Mouse (Mus musculus) 416B (cell line): ENCODE results near the gene Usp48.

Experiments used
- DNase-seq: peaks from one replicate; pipeline ENCODE4 v3.0.0; 2011; ENCODE audit warnings: low read depth

The Usp48 gene

GRCm38 (mm10) chr4:137609702-137610101 is 16.1 kb downstream of the Usp48 start:
- DNase-seq: peak; percentile 97

DNA sequence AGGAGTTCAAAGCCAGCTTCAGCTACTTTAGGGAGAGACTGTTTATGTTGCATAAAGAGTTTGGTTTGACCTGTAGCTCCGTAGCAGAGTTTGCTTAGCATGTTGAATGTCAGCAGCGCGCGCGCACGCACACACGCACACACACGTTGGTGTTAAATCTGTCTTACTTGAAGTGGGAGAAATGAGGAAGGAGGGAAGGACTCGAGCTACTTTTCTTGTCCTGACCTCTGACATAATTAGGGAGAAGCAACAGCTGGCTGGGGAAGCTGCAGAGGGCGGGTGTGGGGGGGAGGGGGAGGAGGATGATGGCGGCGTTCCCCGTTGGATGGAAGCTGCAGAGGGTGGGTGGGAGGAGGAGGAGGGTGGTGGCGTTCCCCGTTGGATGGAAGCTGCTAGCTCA is 16.7 kb downstream of the Usp48 start:
- no peak for DNase-seq

DNA sequence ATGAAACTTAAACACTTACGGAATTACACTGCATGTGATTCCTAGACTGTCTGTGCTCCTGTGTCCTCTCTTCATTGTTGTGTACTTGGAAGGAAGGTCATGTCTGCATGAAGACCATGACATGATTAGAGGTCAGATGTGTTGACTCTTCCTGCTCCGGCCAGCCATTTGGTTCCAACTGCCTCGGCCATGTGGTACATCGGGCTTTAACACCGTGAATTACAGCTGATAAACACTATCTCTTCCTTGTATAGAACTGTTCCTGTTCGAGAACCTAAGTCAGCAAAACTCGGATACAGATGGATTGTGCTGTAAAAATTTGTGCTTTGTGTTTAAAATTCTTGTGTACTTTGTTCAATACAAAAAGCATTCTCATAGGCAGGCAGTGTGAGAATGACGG is 29.3 kb downstream of the Usp48 start:
- DNase-seq: no peak

DNA sequence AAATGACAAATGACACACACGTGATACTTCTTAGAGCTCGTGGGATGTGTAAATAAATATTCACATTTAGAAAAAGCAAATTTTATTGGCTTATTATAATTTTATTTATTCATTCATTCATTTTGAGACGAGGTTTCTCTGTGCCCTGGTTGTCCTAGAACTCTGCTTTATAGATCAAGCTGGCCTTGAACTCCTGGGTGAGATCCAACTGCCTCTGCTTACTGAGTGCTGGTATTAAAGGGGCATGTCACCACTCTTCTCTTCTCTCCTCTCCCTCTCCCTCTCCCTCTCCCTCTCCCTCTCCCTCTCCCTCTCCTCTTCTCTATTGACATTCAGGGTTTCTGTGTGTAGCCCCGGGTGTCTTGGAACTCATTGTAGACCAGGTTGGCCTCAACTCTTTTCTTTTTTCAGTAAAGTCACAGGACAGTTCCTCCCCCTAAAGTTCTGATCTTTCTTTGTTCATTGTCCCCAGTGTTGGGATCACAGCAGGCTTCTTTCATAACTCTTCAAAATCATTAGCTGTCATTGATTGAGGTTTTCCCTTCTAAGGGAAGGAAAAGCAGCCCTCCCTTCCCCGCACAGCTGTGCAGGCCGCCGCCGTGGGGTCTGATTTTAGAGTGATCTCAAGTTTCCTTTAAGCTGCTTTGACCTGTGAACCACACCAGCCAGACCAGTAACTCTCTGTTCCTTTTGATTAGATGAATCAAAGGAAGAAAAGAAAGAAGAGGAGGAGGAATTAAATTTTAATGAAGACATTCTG is 34.1 kb downstream of the Usp48 start:
- no peak for DNase-seq

DNA sequence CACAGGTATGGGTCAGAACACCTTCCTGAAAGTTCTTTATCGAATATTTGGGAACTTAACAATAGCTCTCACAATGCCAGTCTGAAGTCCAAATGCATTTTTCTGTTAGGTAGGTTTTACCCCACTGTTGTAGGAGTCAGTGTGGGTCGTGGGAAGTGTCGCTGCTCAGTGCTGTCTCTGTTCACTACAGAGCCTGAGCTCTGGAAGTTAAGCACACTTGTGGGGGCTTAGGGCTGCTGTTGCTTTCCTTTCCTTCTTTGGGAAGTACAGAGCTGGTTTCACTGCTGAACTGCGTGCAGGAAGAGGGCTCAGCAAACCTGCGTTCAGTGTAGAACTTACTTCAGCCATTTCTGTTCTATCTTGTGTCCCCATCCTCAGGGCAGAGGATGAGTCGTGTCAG is 34.8 kb downstream of the Usp48 start:
- DNase-seq: peak; percentile 58

DNA sequence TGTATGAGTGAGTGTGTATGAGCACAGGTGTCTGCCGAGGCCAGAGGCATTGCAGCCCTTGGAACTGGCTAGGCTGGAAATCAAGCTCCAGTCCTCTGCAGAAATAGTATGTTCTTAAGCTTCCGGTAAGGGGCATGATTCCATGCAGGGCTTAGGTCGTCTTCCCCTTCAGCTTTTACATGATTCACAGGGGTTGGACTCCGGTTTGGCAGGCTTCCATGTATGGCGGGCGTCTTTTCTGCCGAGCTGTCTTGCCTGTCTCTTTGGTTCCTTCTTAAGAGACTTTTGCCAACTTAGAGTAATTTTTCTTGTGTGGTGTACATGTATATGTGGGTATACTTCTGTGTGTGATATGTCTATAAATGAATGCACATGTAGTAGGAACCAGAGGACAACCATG is 35.8 kb downstream of the Usp48 start:
- peak; percentile 63 for DNase-seq

DNA sequence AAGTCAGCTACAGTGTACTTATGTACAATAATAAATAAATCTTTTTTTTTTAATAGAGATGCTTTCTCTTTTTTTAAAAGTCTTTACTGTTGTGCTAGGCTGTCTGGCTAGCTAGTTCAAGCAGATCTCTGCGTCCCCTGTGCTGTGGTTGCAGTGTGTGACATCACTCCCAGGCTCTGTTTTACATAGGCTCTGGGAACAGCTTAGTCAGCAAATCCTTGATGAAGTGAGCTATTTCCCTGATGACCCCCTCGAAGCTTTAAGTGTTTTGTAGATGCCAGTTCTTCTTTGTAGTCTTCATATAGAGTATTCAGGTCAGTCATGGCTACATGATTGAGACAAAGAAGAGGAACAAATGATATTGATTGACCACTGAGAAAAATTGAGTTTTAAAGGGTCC is 36.6 kb downstream of the Usp48 start:
- no peak for DNase-seq

DNA sequence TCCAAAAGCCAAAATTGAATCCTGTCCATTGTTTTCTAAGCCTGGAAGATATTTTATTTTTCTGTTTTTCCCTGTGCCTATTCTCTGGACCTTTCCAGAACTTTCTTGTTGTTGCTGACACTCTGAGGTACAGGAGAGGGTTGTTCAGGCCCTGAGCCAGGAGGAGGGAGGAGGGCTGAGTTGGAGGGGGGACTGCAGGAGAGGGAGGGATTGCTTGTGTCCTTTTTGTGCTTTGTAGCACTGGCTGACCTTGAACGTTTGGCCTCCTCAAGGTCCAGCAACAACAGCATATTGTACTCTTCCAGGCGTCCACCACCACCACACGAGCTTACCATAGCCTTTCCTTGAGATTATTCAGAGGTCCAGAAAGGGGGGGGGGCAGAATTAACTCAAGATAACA is 38.0 kb downstream of the Usp48 start:
- DNase-seq: no peak

DNA sequence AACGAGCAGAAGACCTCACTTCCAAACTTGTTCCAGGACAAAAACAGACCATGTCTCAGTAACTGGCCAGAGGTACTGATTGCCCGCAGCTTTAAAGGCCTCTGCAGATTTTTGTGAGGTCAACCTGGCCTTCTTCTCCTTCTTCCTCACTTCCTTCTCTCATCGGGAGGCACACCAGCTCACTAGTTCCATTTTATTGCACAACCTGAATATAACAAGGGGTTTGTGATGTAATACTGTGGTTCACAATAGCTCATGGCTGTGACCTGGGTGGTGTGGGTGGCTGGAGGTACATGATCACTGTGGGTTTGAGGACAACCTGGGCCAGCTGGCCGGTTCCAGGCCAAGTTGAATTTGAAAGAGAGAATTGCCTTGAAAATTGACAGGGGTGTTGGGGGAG is 39.8 kb downstream of the Usp48 start:
- DNase-seq: peak; percentile 65

DNA sequence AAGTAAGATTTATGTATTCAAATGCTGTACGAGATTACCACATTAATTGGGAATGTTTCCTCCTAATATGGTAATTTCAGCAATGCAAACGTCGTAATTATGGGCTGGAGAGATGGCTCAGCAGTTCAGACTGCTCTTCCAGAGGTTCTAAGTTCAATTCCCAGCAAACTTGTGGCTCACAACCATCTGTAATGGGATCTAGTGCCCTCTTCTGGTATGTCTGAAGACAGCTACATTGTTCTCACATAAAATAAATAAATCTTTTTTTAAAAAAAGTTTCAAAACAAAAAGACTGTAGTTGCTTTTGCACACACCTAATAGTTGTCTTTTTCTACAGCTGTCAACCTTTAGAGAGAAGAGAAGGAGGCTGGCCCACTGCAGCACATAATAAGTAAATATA is 43.0 kb downstream of the Usp48 start:
- peak; percentile 38 for DNase-seq

DNA sequence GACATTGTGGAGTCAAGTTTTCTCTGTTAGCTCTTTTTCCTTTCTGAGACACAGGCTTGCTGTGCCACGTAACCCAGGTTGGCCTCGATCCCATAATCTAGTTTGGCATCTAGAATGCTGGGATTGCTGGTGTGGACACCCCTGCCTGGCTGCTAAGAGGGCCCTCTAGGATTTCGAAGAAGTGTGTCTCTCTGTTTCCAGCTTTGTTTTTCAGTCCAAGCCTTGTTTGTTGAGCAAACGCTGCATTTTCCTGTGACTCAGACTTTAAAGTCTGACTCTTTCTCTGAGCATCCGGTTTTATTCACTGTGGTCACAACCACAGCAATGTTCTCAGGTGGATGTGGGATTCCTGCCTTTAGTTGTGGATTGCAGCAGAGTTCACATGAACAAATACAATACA is 48.0 kb downstream of the Usp48 start:
- DNase-seq: peak; percentile 91

DNA sequence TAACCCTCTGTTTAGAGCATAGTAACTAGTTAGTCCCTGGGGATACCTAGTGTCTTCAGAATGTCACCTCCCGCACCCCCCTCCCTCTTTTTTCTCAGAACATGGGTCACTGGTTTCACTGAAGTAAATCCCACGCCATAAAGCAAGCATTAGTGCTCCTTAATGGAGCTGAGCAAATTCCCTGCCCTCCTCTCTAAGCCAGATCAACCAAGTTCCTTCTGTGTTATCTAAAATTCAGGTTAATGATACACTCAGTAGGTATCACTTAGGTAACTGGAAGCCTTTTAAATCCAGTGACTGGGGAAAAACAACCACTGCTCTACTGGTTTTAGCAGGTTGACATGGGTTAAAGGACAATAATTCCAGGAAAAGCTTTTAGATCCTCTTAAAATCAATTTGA is 48.5 kb downstream of the Usp48 start:
- DNase-seq: no peak

- DNase-seq: peak; percentile 75
These were observed 49.9 kb downstream of the Usp48 start for GRCm38 (mm10) chr4:137643459-137643858.

DNA sequence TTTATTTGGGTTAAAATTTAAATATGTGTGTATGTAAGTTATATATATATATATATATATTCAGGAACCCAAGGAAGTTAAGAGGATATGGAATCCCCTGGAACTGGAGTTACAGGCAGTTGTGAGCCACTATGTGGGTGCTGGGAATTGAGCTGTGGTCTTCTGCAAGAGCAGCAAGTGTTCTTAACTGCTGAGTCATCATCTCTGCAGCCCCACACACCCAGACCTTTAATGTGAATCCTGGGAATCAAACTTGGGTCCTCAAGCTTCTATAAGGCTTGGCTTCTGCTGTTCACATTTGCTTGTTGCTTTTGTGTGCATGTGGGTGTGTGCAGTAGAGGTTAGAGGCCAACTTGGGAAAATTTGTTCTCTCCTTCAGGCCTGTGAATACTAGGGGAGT is 52.7 kb downstream of the Usp48 start:
- DNase-seq: no peak

- DNase-seq: peak; percentile 33
These were observed 54.1 kb downstream of the Usp48 start for GRCm38 (mm10) chr4:137647648-137648047.

- DNase-seq: no peak
These were observed 54.7 kb downstream of the Usp48 start for GRCm38 (mm10) chr4:137648230-137648629.

- DNase-seq: no peak
These were observed 57.4 kb downstream of the Usp48 start for GRCm38 (mm10) chr4:137650912-137651311.

DNA sequence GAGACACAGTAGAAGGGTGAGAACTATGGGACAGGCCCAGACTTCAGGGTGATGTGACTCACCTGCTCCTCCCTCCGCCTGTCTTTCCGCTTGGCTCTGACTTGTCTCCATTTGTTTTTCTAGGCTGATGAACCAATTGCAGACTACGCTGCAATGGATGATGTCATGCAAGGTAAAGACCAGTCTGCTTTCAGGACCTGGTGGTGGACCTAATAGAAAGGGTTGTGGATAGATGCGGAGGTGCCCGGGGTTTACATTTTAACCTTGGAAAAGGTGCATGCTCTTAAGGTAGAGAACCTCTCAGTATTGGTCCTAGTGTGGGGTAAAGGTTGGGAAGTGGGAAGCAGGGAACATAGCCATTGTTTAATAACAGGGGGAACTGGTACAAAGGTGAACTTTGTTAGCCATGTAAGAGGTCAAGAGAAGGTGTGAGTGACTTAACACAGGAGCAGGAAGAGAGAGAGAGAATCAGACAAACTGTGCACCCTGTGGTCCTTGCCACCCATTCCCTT is 59.3 kb downstream of the Usp48 start:
- no peak for DNase-seq

DNA sequence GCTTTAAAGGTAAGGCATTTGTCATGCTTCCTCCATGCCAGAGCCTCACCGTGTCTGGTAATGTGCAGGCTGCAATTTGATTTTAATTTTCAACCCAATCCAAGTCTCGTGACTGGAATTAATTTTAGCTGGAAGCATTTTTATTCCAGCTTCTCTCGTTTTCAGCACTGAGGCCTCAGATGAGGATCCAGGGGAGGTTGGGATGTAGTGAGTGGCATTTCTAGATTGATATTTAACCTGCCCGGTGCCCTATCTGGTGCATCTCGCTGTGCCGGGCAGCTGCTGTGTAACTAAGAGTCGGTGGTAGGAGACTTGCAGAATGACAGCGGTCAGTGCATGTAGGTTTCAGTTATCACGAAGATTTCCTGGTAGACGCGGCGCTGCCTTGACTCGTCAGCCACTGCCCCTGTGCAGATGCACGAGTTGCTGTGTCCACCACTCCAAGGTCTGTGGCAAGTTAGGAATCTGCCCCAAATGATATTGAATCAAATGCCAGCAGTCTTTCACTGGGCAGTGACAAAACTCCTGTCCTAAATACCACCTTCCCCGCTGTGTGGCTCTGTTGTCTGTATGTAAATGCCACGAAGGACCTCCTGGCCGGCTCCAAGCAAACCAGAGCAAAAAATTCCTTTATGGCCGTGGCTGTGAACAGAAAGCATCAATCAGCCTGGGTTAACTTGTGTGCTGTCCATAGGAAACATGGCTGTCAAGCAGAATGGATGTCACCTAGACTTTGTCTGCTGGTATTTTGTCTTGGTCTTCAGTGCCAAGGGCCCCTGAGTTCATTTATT is 61.9 kb downstream of the Usp48 start:
- no peak for DNase-seq

GRCm38 (mm10) chr4:137657674-137658073 is 64.1 kb downstream of the Usp48 start:
- DNase-seq: no peak

- DNase-seq: no peak
These were observed 66.0 kb downstream of the Usp48 start for GRCm38 (mm10) chr4:137659541-137659940.

DNA sequence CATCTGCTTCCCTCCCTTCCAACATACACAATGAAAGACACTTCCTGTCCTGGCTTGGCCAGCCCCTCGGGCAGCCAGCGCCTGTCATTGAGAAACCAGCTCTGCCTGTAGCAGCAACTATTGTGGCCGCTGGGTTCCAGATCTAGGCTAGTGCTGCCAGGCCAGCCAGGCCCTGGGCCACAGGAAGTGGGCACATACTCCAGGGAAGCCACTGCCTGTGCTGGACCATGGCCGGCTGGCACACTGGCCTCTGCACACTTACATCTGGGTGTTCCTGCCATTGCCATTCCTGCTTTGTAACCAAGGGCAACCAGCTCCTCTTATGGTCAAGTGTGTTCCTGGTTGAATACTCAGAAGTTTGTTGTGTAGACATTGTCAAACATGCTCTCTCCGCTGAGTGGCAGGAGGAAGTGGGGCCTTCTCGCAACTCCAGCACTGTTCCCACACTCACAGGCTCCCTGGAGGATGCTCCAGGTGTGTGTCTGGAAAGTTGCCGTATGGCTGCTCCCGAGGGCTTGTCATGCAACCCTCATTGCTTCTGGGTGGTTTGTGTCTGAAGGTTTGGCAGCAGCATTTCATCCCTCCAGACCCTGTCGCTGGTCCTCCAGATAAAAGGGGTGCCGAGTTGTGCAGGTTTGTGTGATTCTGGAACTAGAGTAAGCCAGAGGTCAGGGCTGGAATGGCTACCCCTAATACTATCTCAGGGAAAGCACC is 67.0 kb downstream of the Usp48 start:
- DNase-seq: peak; percentile 55

GRCm38 (mm10) chr4:137661078-137661450 is 67.5 kb downstream of the Usp48 start:
- DNase-seq: no peak
